Mouse (Mus musculus): ENCODE data around the gene Ptprt. TPM values are rescaled to one million over a fixed set of nuclear protein-coding genes. Genes with fewer than 3 reads are reported as not detected.

Ptprt gene
- total RNA-seq, 2 experiments from 2014 or later = 94.2 to 103 TPM

- DNase-seq (ENCODE audit: low spot score in 2 of 2) = no peak
- intact Hi-C loops (cut with DNase I) = no loop called here
These were observed 217.8 kb downstream of the Ptprt start for GRCm38 (mm10) chr2:162443106-162443505.

GRCm38 (mm10) chr2:162436646-162437045 is 224.3 kb downstream of the Ptprt start:
- DNase-seq (ENCODE audit: low spot score in 2 of 2) = no peak
- intact Hi-C loops (cut with DNase I) = no loop called here

- DNase-seq (ENCODE audit: low spot score in 2 of 2) = peak; percentile 57 to 87
- intact Hi-C loops (cut with DNase I) = no loop called here
These were observed 230.8 kb downstream of the Ptprt start for GRCm38 (mm10) chr2:162430171-162430570.

GRCm38 (mm10) chr2:162426114-162426513 is 234.8 kb downstream of the Ptprt start:
- no peak for DNase-seq (ENCODE audit: low spot score in 2 of 2)
- intact Hi-C loops (cut with DNase I) = no loop called here

- peak in 1 of 2 experiments; percentile 51 for DNase-seq (ENCODE audit: low spot score in 2 of 2)
These were observed 242.8 kb downstream of the Ptprt start for GRCm38 (mm10) chr2:162418181-162418580.

DNA sequence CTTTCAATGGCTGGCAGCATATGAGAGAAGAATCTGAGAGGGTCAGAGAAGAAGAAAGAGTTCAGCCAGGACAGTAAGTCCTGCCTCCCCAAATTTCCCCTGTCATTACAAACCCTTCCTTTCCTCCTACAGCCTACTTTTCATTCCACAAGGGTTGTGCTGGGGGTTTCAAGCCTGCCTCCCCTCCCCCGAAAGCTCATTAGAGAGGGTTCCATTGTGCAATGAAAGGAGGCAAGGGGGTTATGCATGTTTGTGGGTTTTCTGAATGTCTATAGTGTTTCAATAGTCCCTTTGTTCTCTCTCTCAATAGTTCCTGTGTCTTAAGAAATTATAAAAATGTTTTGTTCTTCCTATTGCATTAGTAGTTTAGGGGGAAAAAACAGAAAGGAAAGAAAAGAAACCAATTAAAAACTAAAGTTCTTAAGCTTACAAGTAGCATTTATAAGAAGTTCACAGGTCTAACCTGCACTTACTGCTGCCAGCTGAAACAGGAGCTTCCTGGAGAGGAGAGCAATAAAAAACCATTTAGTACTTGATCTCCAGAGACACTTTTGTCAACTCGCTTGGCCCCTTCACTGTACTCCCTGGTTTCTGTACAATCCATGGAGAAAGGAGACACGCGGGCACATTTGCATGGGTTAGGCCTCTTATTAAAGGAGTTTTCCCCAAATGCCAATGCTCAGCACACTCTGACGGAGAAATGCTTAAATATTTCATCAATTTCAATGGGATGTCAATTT is 247.7 kb downstream of the Ptprt start:
- intact Hi-C loops (cut with DNase I) = no loop called here
- DNase-seq (ENCODE audit: low spot score in 2 of 2) = peak in 1 of 2 experiments; percentile 31

More at GRCm38 (mm10) chr2:162418181-162418580, 242.8 kb downstream of the Ptprt start:
- intact Hi-C loops (cut with DNase I) = no loop called here

GRCm38 (mm10) chr2:162411014-162411413 is 249.9 kb downstream of the Ptprt start:
- intact Hi-C loops (cut with DNase I) = no loop called here
- DNase-seq (ENCODE audit: low spot score in 2 of 2) = peak; percentile 13 to 50

DNA sequence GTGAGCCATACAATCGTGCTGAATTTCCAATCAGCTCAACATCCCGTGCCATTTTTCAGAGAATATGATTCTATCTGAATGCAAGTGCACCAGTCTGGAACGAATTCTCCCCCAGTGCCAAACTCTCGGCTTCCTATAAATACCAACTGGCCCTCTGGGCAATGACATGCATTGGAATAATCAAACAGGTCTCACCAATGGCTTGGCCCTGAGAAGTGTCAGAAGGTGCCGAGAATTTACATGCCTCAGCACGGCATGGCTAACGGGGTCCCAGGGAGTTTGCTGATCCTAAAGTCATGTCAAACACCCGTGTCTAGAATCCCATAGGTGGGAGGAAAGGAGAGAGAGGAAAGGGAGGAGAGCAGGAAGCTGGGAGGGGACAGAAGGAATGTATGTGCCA is 251.7 kb downstream of the Ptprt start:
- intact Hi-C loops (cut with DNase I) = no loop called here

DNA sequence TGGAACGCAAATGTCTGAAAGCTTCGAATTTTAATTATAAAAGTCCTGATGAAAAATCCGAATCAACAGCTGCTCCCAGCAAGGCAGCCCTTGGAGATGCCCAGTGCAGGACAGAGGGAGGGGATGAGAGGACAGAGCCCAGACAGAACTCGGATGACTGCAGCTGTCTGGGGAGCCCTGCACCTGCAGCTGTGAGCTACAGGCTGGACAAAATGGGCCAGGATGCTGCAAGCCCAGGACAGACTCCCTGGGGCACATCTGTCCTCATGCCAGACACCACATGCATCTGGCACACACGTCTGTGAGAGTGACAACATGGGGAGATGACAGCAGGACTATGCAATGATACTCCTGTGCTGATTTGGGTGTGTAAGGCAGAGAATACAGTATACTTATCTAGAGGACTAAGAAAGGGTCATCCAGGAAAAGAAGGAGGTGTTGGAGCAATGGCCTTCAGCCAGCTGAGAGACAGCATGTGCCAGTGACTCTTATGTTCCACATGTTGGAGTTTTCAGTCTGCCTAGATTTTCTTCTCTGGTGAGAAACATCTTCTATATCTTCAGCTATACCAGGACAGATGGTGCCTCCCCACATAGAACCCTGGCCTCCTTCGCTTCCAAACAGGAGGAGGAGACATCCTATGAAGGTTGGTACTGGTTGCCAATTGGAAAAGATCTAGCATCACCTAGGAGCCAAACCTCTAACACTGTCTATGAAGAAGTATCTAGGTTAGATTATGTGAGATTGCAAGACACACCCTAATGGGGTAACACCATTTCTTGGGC is 259.4 kb downstream of the Ptprt start:
- peak in 1 of 2 experiments; percentile 82 for DNase-seq (ENCODE audit: low spot score in 2 of 2)
- intact Hi-C loops (cut with DNase I) = no loop called here

More for the DNA sequence above, 251.7 kb downstream of the Ptprt start:
- DNase-seq (ENCODE audit: low spot score in 2 of 2) = no peak

DNA sequence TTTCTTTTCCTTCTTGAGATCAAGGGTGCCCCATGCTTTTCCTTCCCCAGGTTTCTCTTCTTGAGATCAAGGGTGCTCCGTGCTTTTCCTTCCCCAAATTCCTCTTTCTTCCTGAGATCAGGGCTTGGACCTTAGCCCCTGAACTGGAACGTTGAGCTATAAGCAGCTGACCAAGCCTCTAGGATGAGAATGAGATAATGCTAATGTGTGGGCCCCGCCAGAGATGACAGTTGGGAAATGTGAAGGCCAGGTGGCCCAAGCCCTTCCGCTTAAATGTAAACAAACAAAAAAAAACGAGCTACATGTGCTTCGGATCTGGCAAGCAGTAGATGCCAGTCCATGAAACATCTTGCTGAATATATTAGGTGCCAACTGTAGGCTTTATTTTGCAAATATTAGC is 266.3 kb downstream of the Ptprt start:
- no peak for DNase-seq (ENCODE audit: low spot score in 2 of 2)
- intact Hi-C loops (cut with DNase I) = no loop called here

DNA sequence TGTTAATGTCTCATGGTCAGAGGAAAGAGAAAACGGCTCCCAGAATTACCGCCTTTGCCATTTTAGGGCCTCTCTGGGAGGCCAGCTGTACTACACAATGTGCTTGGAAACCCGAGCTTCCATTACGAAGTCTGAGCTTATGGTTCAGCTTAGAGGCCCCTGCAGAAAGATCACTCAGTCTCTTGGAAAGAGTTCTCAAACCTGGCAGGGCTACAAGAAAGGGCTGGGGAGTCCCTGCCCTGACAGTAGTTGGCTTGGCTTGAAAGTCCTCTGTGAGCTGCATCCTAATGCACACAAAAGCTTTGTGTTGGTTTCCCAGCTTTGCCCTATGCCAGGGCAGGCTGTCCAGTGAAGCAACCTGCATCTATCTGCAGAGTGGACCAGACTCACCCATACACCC is 269.1 kb downstream of the Ptprt start:
- DNase-seq (ENCODE audit: low spot score in 2 of 2) = peak in 1 of 2 experiments; percentile 56
- intact Hi-C loops (cut with DNase I) = no loop called here

- DNase-seq (ENCODE audit: low spot score in 2 of 2) = no peak
- intact Hi-C loops (cut with DNase I) = no loop called here
These were observed 283.6 kb downstream of the Ptprt start for GRCm38 (mm10) chr2:162377309-162377708.

DNA sequence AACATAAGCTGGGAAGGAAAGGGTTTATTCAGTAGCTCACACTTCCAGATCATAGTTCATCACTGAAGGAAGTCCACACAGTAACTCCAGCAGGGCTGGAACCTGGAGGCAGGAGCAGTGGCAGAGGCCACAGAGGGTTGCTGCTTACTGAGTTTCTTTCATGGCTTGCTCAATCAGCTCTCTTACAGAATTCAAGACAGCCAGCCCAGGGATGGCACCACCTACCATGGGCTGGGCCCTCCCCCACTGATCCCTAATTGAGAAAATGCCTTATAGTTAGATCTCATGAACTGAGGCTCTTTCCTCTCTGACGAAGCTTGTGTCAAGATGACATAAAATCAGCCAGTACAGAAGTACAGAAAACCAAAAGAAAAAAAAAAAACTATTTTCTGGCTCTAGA is 311.9 kb downstream of the Ptprt start:
- intact Hi-C loops (cut with DNase I) = no loop called here
- DNase-seq (ENCODE audit: low spot score in 2 of 2) = no peak

DNA sequence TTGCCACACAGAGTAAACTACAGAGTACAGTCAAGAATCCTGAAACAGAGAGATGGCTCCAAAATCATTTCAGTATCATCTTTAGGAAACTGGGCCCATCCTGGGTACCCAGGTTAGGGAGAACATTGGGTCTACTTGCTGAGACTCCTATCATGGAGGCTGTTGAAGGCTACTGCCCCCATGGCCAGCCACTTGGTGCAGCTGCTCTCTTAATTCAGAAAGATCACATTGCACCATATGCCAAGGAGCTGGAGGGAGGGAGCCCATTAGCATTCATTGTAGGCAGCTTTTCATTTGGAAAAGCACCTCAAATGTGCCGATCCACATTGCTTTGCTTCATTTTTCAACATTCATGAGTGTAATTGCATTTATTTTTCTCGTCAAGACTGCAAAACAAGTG is 319.1 kb downstream of the Ptprt start:
- peak in 1 of 2 experiments; percentile 26 for DNase-seq (ENCODE audit: low spot score in 2 of 2)
- intact Hi-C loops (cut with DNase I) = no loop called here

GRCm38 (mm10) chr2:162340231-162340630 is 320.7 kb downstream of the Ptprt start:
- no peak for DNase-seq (ENCODE audit: low spot score in 2 of 2)
- intact Hi-C loops (cut with DNase I) = no loop called here

DNA sequence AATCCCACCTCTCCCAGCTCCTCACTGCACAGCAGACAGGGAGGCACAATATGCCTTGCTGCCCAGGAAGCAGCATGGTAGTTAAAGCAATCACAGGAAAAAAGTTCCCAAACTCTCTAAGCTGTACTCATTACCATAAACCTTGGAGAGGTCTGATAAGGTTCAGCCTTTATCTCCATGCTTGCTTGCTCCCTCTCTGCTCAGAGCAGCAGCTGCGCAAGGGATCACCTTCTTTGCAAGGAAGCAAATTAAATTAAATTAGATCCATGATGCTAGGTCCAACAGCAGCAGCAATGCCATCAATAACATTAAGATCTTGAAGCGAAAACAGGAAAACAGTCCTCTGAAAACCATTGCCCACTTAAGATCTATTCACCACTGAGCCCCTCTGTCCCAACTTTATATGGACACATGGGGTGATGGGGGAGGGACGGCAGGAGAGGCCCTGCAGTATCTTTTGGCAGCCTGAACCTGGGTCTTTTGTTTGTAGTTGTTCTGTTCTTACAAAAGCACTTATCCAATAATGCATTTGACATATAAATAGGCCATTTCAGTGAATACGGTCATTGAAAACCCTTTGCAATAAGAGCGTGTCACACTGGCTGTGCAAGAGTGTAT is 328.8 kb downstream of the Ptprt start:
- intact Hi-C loops (cut with DNase I) = no loop called here
- DNase-seq (ENCODE audit: low spot score in 2 of 2) = no peak

GRCm38 (mm10) chr2:162329430-162329829 is 331.5 kb downstream of the Ptprt start:
- DNase-seq (ENCODE audit: low spot score in 2 of 2) = no peak
- intact Hi-C loops (cut with DNase I) = no loop called here

GRCm38 (mm10) chr2:162322411-162322810 is 338.5 kb downstream of the Ptprt start:
- no peak for DNase-seq (ENCODE audit: low spot score in 2 of 2)
- intact Hi-C loops (cut with DNase I) = no loop called here

GRCm38 (mm10) chr2:162307996-162308395 is 353.0 kb downstream of the Ptprt start:
- no peak for DNase-seq (ENCODE audit: low spot score in 2 of 2)
- intact Hi-C loops (cut with DNase I) = no loop called here

DNA sequence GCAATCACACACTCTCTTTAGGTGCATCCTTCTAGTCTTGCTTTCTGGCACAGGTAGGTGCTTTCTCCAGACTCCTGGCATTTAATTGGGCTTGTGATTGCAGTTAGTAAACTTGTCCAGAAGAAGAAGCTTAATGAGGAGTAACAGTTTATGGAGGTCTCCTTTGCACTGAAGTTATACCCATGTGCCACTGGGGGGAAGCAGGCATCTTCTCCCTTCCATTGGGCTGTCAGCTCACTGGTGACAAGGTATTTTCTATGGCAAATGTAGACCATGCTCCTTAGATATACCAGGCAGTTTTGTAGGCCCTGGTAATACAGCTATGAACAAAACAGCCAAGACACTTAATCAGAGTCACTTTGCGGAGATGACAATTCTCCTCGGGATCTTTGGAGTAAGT is 366.9 kb downstream of the Ptprt start:
- DNase-seq (ENCODE audit: low spot score in 2 of 2) = no peak
- intact Hi-C loops (cut with DNase I) = no loop called here
